Mouse (Mus musculus) left cerebral cortex, adult 11 months (tissue): ENCODE results near the gene Olfr850.

Source experiments
- DNase-seq: peaks from one replicate; pipeline ENCODE4 v3.0.0; 2022; ENCODE audit warnings: low spot score

Gene Olfr850

GRCm38 (mm10) chr9:19478148-19478547, at the start of gene Olfr850:
TSS of gene Olfr850 (minus strand) at chr9:19478248.
- no peak for DNase-seq

- no peak for DNase-seq
These were observed 14.9 kb upstream of the Olfr850 start, which contains the start of gene Olfr851 for GRCm38 (mm10) chr9:19492995-19493394. TSS of gene Olfr851 (plus strand) at chr9:19493295.

GRCm38 (mm10) chr9:19439966-19440365, 38.1 kb downstream of the Olfr850 start, which contains the start of gene Olfr849:
TSS of gene Olfr849 (plus strand) at chr9:19440266.
- no peak for DNase-seq
